Mouse (Mus musculus): Measurements from ENCODE around the gene 2310057J18Rik.
"Not testable (repeated sequence)": the region's sequence is repeated elsewhere in the genome, so short reads cannot be mapped to it uniquely, and the experiment has no call there.

Gene 2310057J18Rik

DNA sequence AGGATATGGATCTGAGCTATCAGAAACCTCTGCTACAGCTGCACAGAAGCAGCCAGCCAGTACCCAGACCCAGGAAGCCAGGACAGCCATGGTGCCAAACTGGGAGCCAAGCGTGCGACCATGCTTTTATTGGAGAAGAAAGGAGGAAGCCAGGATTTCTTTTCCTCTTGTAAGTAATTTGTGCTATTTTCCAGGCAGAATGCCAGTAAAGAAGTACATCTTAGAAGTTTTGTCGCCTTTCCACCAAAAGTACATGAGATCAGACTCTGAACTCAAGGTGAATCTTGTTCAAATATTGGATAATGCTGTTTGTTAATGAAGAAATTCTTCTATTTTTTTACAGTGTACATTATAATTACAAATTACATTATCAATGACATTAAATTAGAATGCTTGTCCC lies at the start of gene 2310057J18Rik:
2310057J18Rik (minus strand) TSS at position 101 of the 400 bp plus-strand sequence.
- DNase-seq = no peak

DNA sequence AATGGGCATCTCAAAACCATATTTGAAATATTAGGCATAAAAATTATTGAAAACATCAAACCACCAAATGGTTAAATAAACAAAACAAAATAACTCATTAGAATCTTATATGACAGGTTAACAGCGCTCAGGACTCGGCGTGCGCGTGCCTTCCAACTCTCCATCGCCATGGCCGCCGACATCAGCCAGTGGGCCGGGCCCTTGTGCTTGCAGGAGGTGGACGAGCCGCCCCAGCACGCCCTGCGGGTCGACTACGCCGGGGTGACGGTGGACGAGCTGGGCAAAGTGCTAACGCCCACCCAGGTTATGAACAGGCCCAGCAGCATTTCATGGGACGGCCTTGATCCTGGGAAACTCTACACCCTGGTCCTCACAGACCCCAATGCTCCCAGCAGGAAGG lies 43.9 kb upstream of the 2310057J18Rik start:
- DNase-seq = not testable (repeated sequence)

DNA sequence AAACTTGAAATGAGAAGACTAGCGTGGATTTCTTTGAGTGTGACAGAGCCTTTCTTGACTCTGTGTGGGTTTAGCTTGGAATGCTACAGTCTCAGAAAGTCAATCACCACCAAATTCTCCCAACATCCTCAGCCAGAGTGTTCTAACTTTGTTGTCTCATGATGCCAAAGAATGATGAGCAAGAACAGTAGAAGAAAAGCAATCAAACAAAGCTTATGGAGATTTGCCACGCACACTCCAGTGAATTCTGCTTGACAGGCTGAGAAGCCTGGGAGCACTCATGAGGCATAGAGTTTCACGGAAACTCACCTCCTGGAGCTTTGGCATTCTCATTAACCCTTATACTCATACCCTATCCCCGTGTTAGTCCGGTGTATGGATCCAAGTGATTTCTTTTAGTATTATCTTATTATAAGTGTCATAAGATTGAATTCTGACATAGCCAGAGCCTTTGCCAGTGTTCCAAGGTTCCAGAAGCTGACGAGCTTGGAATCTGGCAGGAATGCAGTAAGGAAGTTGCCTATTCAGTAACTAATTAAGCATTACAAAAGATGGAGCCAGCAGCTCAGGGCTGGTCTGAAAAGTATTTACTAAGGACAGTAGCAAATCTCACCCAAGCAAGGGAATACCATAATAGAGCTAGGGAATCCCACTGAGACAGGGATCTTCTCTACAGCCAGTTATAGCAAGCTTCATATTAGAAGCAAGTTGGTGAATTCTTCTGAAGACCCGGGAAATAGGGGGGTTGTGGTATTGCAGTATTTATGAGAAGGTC lies 33.6 kb upstream of the 2310057J18Rik start:
- DNase-seq = no peak

DNA sequence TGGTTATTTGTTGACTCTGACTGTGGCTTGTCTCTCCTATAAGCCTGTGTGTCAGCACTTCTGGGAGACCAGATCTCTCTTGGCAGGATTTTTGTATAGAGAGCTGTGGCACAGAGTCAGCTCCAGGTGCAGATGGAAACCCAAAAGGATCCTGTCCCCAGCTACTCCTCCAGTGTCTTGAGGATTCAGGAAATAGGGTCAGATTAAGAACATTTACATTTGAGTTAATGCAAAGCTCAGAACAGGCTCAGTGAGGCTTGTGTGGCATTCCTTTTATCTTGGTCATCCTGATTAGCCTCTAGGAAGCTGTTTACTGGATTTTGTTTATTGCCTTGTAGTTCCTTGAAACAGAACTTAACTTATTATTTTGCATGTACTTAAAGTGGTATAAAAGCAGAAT lies 11.7 kb upstream of the 2310057J18Rik start:
- no peak for DNase-seq

DNA sequence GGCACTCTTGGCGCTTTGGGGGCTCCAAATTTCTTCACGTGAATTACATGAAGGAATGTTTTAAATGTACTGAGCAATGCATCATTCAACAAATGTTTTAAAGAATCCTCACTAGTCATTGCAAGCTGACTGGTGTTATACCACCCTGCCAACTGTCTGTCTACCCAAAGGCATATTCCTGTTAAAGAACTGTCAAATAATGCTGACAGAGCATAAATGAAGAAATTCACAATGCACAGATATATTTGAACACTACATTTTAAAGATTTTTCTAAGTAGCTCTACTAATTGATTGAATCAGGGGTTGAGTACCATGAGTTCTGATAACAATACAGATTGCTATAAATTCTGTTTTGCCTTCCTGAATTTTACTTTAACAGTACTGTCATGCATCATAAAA lies 2.9 kb upstream of the 2310057J18Rik start:
- DNase-seq = no peak

DNA sequence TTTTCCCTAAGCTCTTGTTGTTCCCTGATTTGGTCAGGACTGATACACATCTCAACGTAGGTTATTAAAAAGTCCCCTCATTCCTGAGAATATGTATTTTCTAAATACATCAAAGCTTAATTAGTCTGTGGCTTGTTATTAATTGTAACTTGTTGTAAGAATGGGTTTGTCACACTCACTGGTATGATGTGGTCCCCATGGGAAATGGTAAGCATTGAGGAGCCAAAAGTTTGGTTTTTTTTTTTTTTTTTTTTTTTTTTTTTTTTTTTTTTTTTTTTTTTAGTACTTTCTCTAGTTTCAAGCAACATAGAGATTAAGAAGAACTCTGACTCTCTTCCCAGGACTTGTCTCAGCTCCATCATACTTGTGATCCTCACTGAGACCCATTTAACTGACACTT lies 17.9 kb downstream of the 2310057J18Rik start:
- no peak for DNase-seq

DNA sequence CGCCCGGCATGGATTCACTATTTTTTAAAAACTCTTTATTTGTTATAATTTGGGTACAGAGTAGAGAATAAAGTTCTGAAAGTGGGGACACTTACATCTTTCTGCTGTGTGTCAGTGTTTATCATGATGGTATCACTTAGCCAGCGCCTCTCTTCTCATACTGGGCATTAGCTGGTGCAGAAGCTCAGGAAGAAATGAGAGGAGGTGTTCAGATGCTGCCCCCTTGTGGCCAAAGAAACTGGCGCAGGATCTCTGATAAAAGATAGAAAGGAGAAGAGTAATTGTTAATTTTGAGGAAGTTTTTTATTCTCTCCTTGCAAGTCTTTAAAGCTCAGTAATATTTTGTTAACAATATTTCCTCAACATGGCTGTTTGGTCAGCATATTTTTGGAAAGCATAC lies 31.0 kb downstream of the 2310057J18Rik start:
- peak; percentile 79 to 86 for DNase-seq

DNA sequence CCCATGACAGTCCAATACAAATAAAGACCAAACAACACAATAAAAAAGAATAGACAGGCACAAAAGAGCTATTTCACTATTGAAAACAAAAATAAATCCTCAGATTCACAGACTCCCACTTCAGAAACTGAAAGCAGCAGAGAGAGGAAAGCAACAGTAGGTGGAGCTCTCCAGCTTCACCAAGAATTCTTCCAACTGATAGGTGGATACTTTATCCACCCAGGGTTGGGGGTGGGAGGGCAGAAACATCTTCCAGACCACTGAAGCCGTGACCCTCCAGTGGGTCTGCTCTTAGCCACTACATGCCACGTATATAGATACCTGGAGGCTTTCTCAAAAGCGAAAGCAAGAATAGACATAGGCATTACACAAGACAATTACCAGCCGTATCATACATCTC lies 31.6 kb downstream of the 2310057J18Rik start:
- DNase-seq = no peak
